Mouse (Mus musculus) kidney, postnatal 0 days (tissue): ENCODE measurements around the gene Gins2. TPM values are rescaled to one million over a fixed set of nuclear protein-coding genes. Genes with fewer than 3 reads are reported as not detected.
A peak's percentile ranks its signal among the peaks of the same experiment; 100 is the strongest.

ENCODE experiments used
- ATAC-seq: fragments of 200-750 bp; cut with Nextera tagmentation; replicated peaks from 2 replicates; pipeline ENCODE4 v1.8.0; 2017; ENCODE audit warnings: low read depth, moderate number of reproducible peaks, moderate TSS enrichment, moderate library complexity; ENCODE audit not compliant: low FRiP score
- DNase-seq: peaks from one replicate; pipeline ENCODE4 v3.0.0-alpha.2; 2016; ENCODE audit warnings: low spot score
- H3K27ac ChIP-seq: fragments of 300-500 bp; sonication (generic); 2 replicates; pipeline ENCODE4 v1.5.1; 2014; ENCODE audit warnings: mild to moderate bottlenecking
- H3K27me3 ChIP-seq: fragments of 300-500 bp; sonication (generic); 2 replicates; pipeline ENCODE4 v1.6.1; 2014; ENCODE audit warnings: low read length, mixed read lengths; ENCODE audit not compliant: insufficient read depth
- H3K36me3 ChIP-seq: fragments of 300-500 bp; sonication (generic); 2 replicates; pipeline ENCODE4 v1.6.1; 2014; ENCODE audit warnings: low read length, mixed read lengths; ENCODE audit not compliant: insufficient read depth
- H3K4me1 ChIP-seq: fragments of 300-500 bp; sonication (generic); replicated peaks from 2 replicates; pipeline ENCODE4 v1.6.1; 2014; ENCODE audit warnings: antibody characterized with exemption, low read length, mixed read lengths; ENCODE audit not compliant: insufficient read depth
- H3K4me2 ChIP-seq: fragments of 300-500 bp; sonication (generic); 2 replicates; pipeline ENCODE4 v1.6.1; 2014; ENCODE audit warnings: mild to moderate bottlenecking, low read length, moderate library complexity, mixed read lengths
- H3K4me3 ChIP-seq: fragments of 300-500 bp; sonication (generic); replicated peaks from 2 replicates; pipeline ENCODE4 v1.5.1; 2014; ENCODE audit warnings: low read depth, low read length
- H3K9ac ChIP-seq: fragments of 300-500 bp; sonication (generic); 2 replicates; pipeline ENCODE4 v1.6.1; 2014; ENCODE audit warnings: low read depth, low read length
- H3K9me3 ChIP-seq: fragments of 300-500 bp; sonication (generic); replicated peaks from 2 replicates; pipeline ENCODE4 v1.6.1; 2016; ENCODE audit warnings: low read length, inconsistent platforms, mixed read lengths
- CTCF ChIP-seq: IDR thresholded peaks from 2 replicates; pipeline ENCODE4 v1.5.1; 2016; ENCODE audit warnings: antibody characterized with exemption, low read depth, mild to moderate bottlenecking, moderate library complexity
- WGBS: fragments of 180-500 bp; shearing (Covaris S2); extraction: QIAGEN DNeasy Blood & Tissue Kit; methylation state at CpG from one replicate; pipeline ENCODE4 v1.1.7; 2014; 5-methylcytosine and 5-hydroxymethylcytosine counted together
- polyA plus RNA-seq: library from polyadenylated mRNA; unstranded; fragments of >200 nt; fragmentation: Nextera tagmentation; extraction: Ambion mirVana; gene quantifications from 2 replicates; pipeline ENCODE4 v1.2.1, GENCODE M21; 2015

The Gins2 gene
- polyA plus RNA-seq, 1 experiment from 2014 or later: 54.0 TPM

GRCm38 (mm10) chr8:120569939-120570715, 19.0 kb downstream of the Gins2 start:
- peak; percentile 85 for DNase-seq
- H3K9ac ChIP-seq: no peak overlapping the region
- H3K27ac ChIP-seq: no peak overlapping the region
- H3K4me2 ChIP-seq: no peak overlapping the region
- peaks cover 77% of the 10 kb centered on the region for H3K36me3 ChIP-seq
- TF ChIP-seq CTCF: peak; percentile 90
- no peak for ATAC-seq
- H3K9me3 ChIP-seq: no peaks in the 10 kb centered on the region
- 55% methylated on average over 13 of the region's 13 CpGs for WGBS
- no peak overlapping the region for H3K4me3 ChIP-seq
- peaks cover 2% of the 10 kb centered on the region; the same call in 1 of the 2 replicates for H3K4me1 ChIP-seq
- no peaks in the 10 kb centered on the region for H3K27me3 ChIP-seq

GRCm38 (mm10) chr8:120569123-120569522, 20.0 kb downstream of the Gins2 start:
- H3K36me3 ChIP-seq: peaks cover 67% of the 10 kb centered on the region
- H3K4me1 ChIP-seq: peaks cover 5% of the 10 kb centered on the region; the same call in 1 of the 2 replicates
- H3K4me2 ChIP-seq: no peak overlapping the region
- no peak for TF ChIP-seq CTCF
- H3K27me3 ChIP-seq: no peaks in the 10 kb centered on the region
- no peaks in the 10 kb centered on the region for H3K9me3 ChIP-seq
- H3K9ac ChIP-seq: no peak overlapping the region
- H3K4me3 ChIP-seq: no peak overlapping the region
- H3K27ac ChIP-seq: no peak overlapping the region
- DNase-seq (no peak), ATAC-seq (no peak)
- 96% methylated on average over 17 of the region's 17 CpGs for WGBS

- no peak overlapping the region for H3K27ac ChIP-seq
- no peak overlapping the region for H3K4me3 ChIP-seq
- H3K27me3 ChIP-seq: no peaks in the 10 kb centered on the region
- H3K4me1 ChIP-seq: peaks cover 13% of the 10 kb centered on the region
- DNase-seq: no peak
- no peak overlapping the region for H3K4me2 ChIP-seq
- ATAC-seq: no peak
- no peak overlapping the region for H3K9ac ChIP-seq
- peaks cover 59% of the 10 kb centered on the region for H3K36me3 ChIP-seq
- no peaks in the 10 kb centered on the region for H3K9me3 ChIP-seq
- no peak for TF ChIP-seq CTCF
- 97% methylated on average over 37 of the region's 37 CpGs for WGBS
Observed at GRCm38 (mm10) chr8:120568164-120568798, 20.8 kb downstream of the Gins2 start.

- H3K27ac ChIP-seq: no peak overlapping the region
- peaks cover 53% of the 10 kb centered on the region for H3K36me3 ChIP-seq
- no peak overlapping the region for H3K9ac ChIP-seq
- WGBS: 95% methylated on average over 17 of the region's 17 CpGs
- no peaks in the 10 kb centered on the region for H3K9me3 ChIP-seq
- no peak overlapping the region for H3K4me2 ChIP-seq
- DNase-seq (no peak), ATAC-seq (no peak)
- H3K27me3 ChIP-seq: no peaks in the 10 kb centered on the region
- H3K4me1 ChIP-seq: peaks cover 19% of the 10 kb centered on the region
- no peak overlapping the region for H3K4me3 ChIP-seq
- TF ChIP-seq CTCF: no peak
Observed at GRCm38 (mm10) chr8:120567731-120568130, 21.4 kb downstream of the Gins2 start.

GRCm38 (mm10) chr8:120566681-120567080, 22.4 kb downstream of the Gins2 start:
- H3K27me3 ChIP-seq: no peaks in the 10 kb centered on the region
- no peak overlapping the region for H3K27ac ChIP-seq
- ATAC-seq: no peak
- peaks cover 43% of the 10 kb centered on the region for H3K36me3 ChIP-seq
- DNase-seq: no peak
- no peak for TF ChIP-seq CTCF
- 86% methylated on average over 8 of the region's 8 CpGs for WGBS
- no peak overlapping the region for H3K4me3 ChIP-seq
- no peak overlapping the region for H3K9ac ChIP-seq
- no peaks in the 10 kb centered on the region for H3K9me3 ChIP-seq
- H3K4me2 ChIP-seq: no peak overlapping the region
- peaks cover 22% of the 10 kb centered on the region for H3K4me1 ChIP-seq

- ATAC-seq (no peak), DNase-seq (no peak)
- peaks cover 22% of the 10 kb centered on the region for H3K4me1 ChIP-seq
- no peak overlapping the region for H3K9ac ChIP-seq
- H3K4me3 ChIP-seq: no peak overlapping the region
- H3K9me3 ChIP-seq: no peaks in the 10 kb centered on the region
- H3K4me2 ChIP-seq: no peak overlapping the region
- TF ChIP-seq CTCF: no peak
- no peaks in the 10 kb centered on the region for H3K27me3 ChIP-seq
- WGBS: 38% methylated on average over 7 of the region's 7 CpGs
- H3K36me3 ChIP-seq: peaks cover 35% of the 10 kb centered on the region
- H3K27ac ChIP-seq: no peak overlapping the region
Observed at GRCm38 (mm10) chr8:120565151-120565711, 23.9 kb downstream of the Gins2 start.
